Mouse (Mus musculus) layer of hippocampus, postnatal 10 days (tissue): ENCODE results near the gene Gpn2. TPM values are rescaled to one million over a fixed set of nuclear protein-coding genes. Genes with fewer than 3 reads are reported as not detected.

Experiments used
- DNase-seq, 2 experiments: peaks; one replicate each; pipeline ENCODE4 v3.0.0; 2021; ENCODE audit warnings: low spot score in 2 of 2
- microRNA-seq, 2 experiments: library from miRNA; unstranded; fragments of <30 nt; microRNA quantifications; one replicate each; pipeline ENCODE4 v1.2.0; 2021
- total RNA-seq, 2 experiments: library from RNA; stranded (reverse); gene quantifications; 2 replicates each; pipeline ENCODE4 v1.2.3; 2021

Gene Gpn2
- total RNA-seq, 2 experiments from 2014 or later = 12.4 to 14.8 TPM

- DNase-seq = no peak
These were observed 38.1 kb downstream of the Gpn2 start for GRCm38 (mm10) chr4:133622161-133622695.

DNA sequence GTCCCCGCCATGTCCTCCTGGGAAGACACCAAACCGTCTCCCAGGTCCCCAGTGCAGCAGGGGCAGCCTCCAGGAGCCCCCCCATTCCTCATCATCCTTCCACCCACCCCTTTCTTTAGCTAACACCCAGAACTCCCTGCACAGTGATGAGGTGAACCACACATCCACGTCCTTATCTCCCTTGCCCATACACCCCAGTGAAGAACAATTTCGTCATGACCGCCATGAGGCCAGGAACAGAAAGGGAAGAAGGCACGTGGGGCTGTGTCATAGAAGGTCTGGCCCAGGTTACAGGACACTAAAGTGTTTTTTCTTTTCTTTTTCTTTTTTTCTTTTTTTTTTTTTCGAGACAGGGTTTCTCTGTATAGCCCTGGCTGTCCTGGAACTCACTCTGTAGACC, 40.7 kb downstream of the Gpn2 start:
- no peak for DNase-seq

GRCm38 (mm10) chr4:133625621-133626071, 41.5 kb downstream of the Gpn2 start:
- DNase-seq = no peak

DNA sequence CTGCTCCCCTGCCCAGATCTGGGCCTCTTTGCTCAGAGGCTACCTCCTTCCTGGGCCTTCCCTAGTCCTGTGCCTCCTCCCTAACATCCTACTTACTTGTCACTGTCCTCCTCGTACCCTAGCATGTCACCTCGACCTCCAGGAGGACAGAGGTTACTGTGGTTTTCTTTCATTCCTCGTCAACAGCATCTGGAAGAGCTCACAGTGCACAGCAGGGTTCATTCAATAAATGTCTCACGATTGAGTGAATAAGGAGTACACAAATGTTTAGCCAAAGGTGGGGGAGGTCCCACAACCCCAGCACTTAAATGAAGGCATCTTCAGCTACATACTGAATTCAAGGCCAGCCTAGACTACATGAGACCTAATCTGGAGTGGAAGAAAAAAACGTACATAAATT, 42.1 kb downstream of the Gpn2 start:
- no peak for DNase-seq

DNA sequence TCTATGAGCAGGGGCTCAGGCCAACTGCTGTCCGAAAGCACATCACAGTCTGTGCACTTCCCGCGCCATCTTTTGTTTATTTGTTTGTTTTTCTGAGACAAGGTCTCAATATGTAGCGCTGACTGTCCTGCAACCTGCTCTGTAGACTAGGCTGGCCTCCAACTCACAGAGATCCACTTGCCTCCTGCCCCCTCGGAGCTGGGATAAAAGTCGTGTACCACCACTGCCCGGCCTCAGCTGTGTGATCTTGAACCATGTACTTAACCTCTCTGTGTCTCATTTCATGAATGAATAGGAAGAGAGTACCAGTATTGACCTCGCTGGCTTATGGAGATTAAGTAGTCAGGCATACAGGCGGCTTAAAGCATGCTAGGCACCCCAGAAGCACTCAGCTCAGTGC, 42.5 kb downstream of the Gpn2 start:
- DNase-seq = no peak

DNA sequence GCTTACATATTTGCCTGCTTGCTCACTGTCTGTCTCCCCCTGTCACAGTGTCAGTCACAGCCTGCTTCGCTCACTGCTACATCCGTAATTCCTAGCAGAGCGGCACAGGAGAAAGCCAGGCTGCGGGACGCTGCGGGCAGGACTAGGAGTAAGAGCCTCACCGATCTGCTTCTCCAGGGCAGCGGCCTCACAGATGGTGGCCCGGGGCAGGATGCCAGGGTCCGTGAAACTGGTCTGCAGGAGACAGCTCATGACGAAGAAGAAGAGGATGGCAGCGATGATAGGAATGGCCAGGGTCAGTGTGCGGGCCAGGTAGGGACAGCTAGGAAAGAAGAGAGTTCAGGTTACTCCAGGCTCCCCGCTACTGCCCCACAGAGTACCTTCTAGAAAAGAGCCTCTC, 42.9 kb downstream of the Gpn2 start:
- no peak for DNase-seq

DNA sequence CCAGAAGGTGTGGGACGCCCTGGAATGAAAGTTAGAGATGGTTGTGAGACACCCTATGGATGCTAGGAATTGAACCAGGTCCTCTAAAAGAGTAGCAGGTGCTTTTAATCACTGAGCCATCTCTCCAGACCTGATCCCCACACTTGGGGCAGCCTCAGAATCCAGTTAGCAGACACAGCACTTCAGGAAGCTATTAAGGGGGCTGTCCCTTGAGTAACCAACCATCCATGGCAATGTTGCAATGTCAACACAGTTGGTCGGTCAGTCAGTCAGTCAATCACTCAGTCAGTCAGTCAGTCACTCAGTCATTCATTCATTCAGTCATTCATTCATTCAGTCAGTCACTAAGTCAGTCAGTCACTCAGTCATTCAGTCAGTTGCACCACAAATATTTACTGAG, 44.4 kb downstream of the Gpn2 start:
- DNase-seq = no peak

DNA sequence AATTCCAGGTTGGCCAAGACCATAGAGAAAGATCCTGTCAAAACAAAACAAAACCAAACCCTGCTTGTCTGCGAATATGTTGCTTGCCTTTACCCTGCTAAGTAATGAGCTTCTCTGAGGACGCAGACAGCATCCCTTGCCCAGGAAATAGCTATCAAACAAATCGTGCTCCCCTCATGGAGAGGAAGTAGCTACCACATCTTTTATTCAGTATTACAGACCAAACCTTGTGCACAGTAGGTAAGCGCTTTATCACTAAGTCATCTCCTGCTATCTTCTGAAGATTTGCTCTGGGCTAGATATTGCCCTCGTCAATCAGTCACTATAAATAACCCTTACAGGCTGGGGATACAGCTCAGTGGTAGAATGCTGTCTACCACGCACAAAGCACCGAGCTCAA, 45.0 kb downstream of the Gpn2 start:
- DNase-seq = no peak

DNA sequence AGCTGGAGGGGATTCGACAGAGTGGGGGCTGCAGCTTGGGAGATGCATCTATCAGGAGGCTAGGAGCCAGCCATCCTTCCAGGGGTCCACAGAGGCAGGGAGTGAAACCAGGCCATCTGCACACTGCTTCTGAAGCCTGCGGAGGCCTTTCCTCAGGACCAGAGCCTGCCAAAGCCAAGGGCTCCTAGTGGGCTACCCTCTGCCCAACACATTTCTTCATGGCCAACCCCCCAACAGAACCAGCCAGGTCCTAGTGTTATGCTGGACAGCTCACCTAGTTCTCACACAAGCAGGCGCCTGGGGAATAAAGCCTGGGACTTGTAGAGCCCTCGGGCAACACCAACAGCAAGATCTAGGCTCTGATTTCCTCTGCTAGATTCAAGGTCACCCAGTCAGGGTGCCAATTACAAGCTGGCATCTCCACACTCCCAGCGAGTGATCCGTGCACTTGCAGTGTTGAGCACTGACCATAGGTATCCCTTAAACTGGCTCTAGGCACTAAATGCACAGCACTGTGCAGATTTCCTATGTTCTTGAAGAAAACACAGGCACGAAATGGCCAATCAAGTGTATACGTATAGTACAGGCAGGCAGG, 46.3 kb downstream of the Gpn2 start:
- DNase-seq = no peak

DNA sequence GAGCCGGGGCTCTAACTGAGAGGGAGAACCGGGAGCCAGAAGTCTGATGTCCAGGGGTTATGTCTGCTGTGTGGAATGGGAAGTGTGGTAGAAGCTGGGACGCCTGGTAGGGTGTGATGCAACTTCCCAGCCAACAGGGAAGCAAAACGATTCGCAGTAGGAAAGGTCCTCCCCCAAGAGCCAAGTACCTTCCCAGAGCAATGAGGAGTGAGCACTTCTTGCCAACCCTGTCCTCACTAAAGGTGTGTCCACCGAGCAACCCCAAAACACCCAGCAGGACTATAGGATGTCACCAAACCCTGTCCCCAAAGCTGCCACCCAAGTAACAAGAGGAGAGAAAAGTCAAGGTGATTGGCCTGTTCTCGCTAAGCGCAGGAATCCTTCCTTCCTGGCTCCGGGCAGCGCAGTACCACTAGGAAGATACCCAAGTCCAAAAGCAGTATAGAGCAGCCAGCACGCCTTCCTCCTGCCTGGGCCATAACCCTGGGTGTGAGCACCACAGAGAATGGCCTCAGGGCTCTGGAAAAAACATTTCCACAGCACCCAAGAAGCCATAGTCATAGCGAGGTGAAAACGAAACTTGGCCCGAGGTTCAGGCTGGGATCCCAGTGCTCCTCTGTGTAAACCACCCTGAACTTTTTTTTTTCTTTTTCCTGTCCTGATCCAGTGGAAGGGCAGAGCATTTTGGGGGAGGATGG, 47.1 kb downstream of the Gpn2 start:
- DNase-seq = no peak

GRCm38 (mm10) chr4:133631769-133632411, 47.7 kb downstream of the Gpn2 start:
- no peak for DNase-seq

DNA sequence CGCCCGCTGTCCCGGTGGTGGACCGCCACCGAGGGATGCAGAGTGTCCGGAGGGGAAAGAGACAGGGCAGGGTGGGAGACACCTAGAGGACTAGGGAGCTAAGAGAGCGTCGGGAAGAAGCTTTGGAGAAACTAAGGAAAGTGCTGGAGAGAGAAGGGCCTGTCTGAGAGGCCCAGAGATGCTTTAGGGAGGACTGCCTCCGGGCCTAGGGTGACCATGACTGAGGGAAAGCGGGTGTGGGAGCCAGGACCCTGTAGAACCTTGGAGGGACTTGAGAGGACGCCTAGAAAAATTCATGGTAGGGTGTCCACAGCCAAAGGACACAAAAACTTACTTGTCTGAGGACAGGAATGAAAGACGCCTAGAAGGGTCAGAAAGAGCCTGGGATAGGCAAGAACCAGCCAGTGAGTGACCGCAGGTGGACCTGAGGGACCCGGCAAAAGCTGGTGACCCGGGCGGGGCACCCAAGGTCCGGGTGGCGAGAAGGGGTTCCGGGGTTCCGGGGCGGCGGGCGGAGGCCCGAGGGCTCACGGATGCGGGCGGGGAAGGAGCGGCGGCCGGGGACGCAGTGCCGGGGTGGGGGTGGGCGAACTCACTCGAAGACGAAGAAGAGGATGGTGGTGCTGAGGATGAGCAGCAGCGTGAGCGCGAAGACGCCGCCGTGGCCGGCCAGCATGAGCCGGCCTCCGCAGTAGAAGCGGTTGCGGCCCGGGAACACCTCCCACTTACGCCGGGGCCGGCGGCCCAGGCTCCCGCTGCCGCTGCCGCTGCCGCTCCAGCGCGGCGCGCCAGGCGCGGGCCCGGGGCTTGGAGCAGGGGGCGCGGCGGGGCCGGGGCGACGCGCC, 48.5 kb downstream of the Gpn2 start:
- peak in 1 of 2 experiments; percentile 44 for DNase-seq

GRCm38 (mm10) chr4:133633332-133634042, 49.3 kb downstream of the Gpn2 start:
- peak; percentile 90 to 95 for DNase-seq

GRCm38 (mm10) chr4:133634043-133634410, 49.9 kb downstream of the Gpn2 start:
- no peak for DNase-seq

Small RNAs within 50 kb of the gene (microRNA-seq; reads per million reads assigned to microRNA genes)
- gene Gm23158 = 0 reads per million in 2 experiments

Other genes starting within 250 kb of the Gpn2 start
- gene Wdtc1, start 230.9 kb upstream of the Gpn2 start, total RNA-seq = 10 to 100 TPM; 60.5 to 68.6 TPM
- gene Slc9a1, start 214.7 kb upstream of the Gpn2 start, total RNA-seq = 10 to 100 TPM; 45.5 to 47.4 TPM
- under 1 TPM in 1 of 2 experiments, not detected in 1; 0.21 TPM for gene Tent5b, start 104.2 kb upstream of the Gpn2 start, total RNA-seq
- gene Trnp1, start 85.8 kb upstream of the Gpn2 start, total RNA-seq = 100 to 1,000 TPM; 129 to 130 TPM
- gene Kdf1, start 65.4 kb upstream of the Gpn2 start, total RNA-seq = under 1 TPM in 1 of 2 experiments, not detected in 1; 0.21 TPM
- 100 to 1,000 TPM; 117 to 129 TPM for gene Nudc, start 38.4 kb upstream of the Gpn2 start, total RNA-seq
- not detected for gene Nr0b2, start 31.0 kb upstream of the Gpn2 start, total RNA-seq
- gene Gpatch3, start 9.6 kb upstream of the Gpn2 start, total RNA-seq = 1 to 10 TPM; 6.3 to 8.5 TPM
- 1 to 10 TPM; 1.8 to 2.1 TPM for gene Sfn, start 17.8 kb downstream of the Gpn2 start, total RNA-seq
- gene Zdhhc18, start 65.8 kb downstream of the Gpn2 start, total RNA-seq = 10 to 100 TPM; 34.3 to 38.8 TPM
- gene Pigv, start 88.3 kb downstream of the Gpn2 start, total RNA-seq = 10 to 100 TPM in 1 of 2 experiments, 1 to 10 TPM in 1; 9.2 to 10.8 TPM
- 10 to 100 TPM; 74.6 to 76.4 TPM for gene Arid1a, start 172.4 kb downstream of the Gpn2 start, total RNA-seq